Mouse (Mus musculus): ENCODE results near the gene Trip11. TPM values are rescaled to one million over a fixed set of nuclear protein-coding genes. Genes with fewer than 3 reads are reported as not detected.

Gene Trip11
- total and polyA plus RNA-seq, 3 experiments, result 4.7 to 40.0 (median 36.6) TPM

GRCm38 (mm10) chr12:101876374-101876773 is 36.7 kb downstream of the Trip11 start:
- intact Hi-C loops (cut with DNase I), result loop anchor here (10.0 kb wide), 1 partner anchor 62 kb away; the partner anchor contains the start of gene Fbln5
- H3K36me3 ChIP-seq (ENCODE audit: control insufficient read depth, insufficient read depth, low read length), result no peaks in the 10 kb centered on the region; the same call in none of the 2 replicates
- H3K79me2 ChIP-seq (replicated peaks; ENCODE audit: control insufficient read depth, insufficient read depth, low read length), result 0 out of 2 replicates have a peak, but pooled peaks cover 1% of the 10 kb centered on the region
- WGBS, result 87% methylated on average over 2 of the region's 2 CpGs
- no peak overlapping the region for H3K4me3 ChIP-seq
- H3K27ac ChIP-seq, result no peak overlapping the region
- no peak for TF ChIP-seq POLR2A (IDR thresholded peaks at IDR 0.05; ENCODE audit: insufficient read depth, low read depth, low read length)
- TF ChIP-seq CTCF (IDR thresholded peaks at IDR 0.05), result no peak
- TF ChIP-seq EP300 (IDR thresholded peaks at IDR 0.05; ENCODE audit: insufficient read depth, low read depth, low read length), result no peak
- no peak for DNase-seq
- H3K4me1 ChIP-seq (ENCODE audit: control insufficient read depth, insufficient read depth, low read length), result no peaks in the 10 kb centered on the region
- no peak overlapping the region for H3K9ac ChIP-seq (ENCODE audit: low read depth, low read length)
- no peaks in the 10 kb centered on the region for H3K27me3 ChIP-seq (ENCODE audit: control insufficient read depth, insufficient read depth, low read length)

GRCm38 (mm10) chr12:101875107-101875506 is 38.0 kb downstream of the Trip11 start:
- H3K36me3 ChIP-seq (ENCODE audit: control insufficient read depth, insufficient read depth, low read length), result no peaks in the 10 kb centered on the region; the same call in 1 of the 2 replicates
- no peaks in the 10 kb centered on the region for H3K4me1 ChIP-seq (ENCODE audit: control insufficient read depth, insufficient read depth, low read length)
- DNase-seq, result no peak
- no peak overlapping the region for H3K9ac ChIP-seq (ENCODE audit: low read depth, low read length)
- H3K27ac ChIP-seq, result no peak overlapping the region
- 38% methylated on average over 1 of the region's 1 CpGs for WGBS
- TF ChIP-seq POLR2A (IDR thresholded peaks at IDR 0.05; ENCODE audit: insufficient read depth, low read depth, low read length), result no peak
- peak; percentile 80 for TF ChIP-seq CTCF (IDR thresholded peaks at IDR 0.05)
- H3K27me3 ChIP-seq (ENCODE audit: control insufficient read depth, insufficient read depth, low read length), result no peaks in the 10 kb centered on the region
- intact Hi-C loops (cut with DNase I), result loop anchor here (2.0 to 10.0 kb wide), 2 partner anchors 60 to 752 kb away; partner anchors contain the start of gene Fbln5
- 0 out of 2 replicates have a peak, but pooled peaks cover 1% of the 10 kb centered on the region for H3K79me2 ChIP-seq (replicated peaks; ENCODE audit: control insufficient read depth, insufficient read depth, low read length)
- H3K4me3 ChIP-seq, result no peak overlapping the region

GRCm38 (mm10) chr12:101862286-101862964 is 50.6 kb downstream of the Trip11 start:
- H3K27ac ChIP-seq, result no peak overlapping the region
- H3K36me3 ChIP-seq (ENCODE audit: control insufficient read depth, insufficient read depth, low read length), result peaks cover 1% of the 10 kb centered on the region; the same call in 1 of the 2 replicates
- no peaks in the 10 kb centered on the region for H3K4me1 ChIP-seq (ENCODE audit: control insufficient read depth, insufficient read depth, low read length)
- no peaks in the 10 kb centered on the region for H3K27me3 ChIP-seq (ENCODE audit: control insufficient read depth, insufficient read depth, low read length)
- no peaks in the 10 kb centered on the region; the same call in 1 of the 2 replicates for H3K79me2 ChIP-seq (replicated peaks; ENCODE audit: control insufficient read depth, insufficient read depth, low read length)
- DNase-seq, result no peak
- TF ChIP-seq EP300 (IDR thresholded peaks at IDR 0.05; ENCODE audit: insufficient read depth, low read depth, low read length) (no peak), POLR2A (IDR thresholded peaks at IDR 0.05; ENCODE audit: insufficient read depth, low read depth, low read length) (no peak), CTCF (IDR thresholded peaks at IDR 0.05) (no peak)
- H3K4me3 ChIP-seq, result no peak overlapping the region
- intact Hi-C loops (cut with DNase I), result no loop called here
- WGBS, result 90% methylated on average over 10 of the region's 10 CpGs
- no peak overlapping the region for H3K9ac ChIP-seq (ENCODE audit: low read depth, low read length)

- intact Hi-C loops (cut with DNase I), result no loop called here
- 81% methylated on average over 1 of the region's 1 CpGs for WGBS
- Histone ChIP-seq H3K36me3 (ENCODE audit: control insufficient read depth, insufficient read depth, low read length) (peaks cover 1% of the 10 kb centered on the region; the same call in 1 of the 2 replicates), H3K9ac (ENCODE audit: low read depth, low read length) (no peak overlapping the region), H3K27ac (no peak overlapping the region), H3K79me2 (replicated peaks; ENCODE audit: control insufficient read depth, insufficient read depth, low read length) (no peaks in the 10 kb centered on the region; the same call in 1 of the 2 replicates), H3K4me3 (no peak overlapping the region), H3K27me3 (ENCODE audit: control insufficient read depth, insufficient read depth, low read length) (no peaks in the 10 kb centered on the region), H3K4me1 (ENCODE audit: control insufficient read depth, insufficient read depth, low read length) (no peaks in the 10 kb centered on the region)
- no peak for DNase-seq
- no peak for TF ChIP-seq EP300 (IDR thresholded peaks at IDR 0.05; ENCODE audit: insufficient read depth, low read depth, low read length)
- no peak for TF ChIP-seq CTCF (IDR thresholded peaks at IDR 0.05)
- TF ChIP-seq POLR2A (IDR thresholded peaks at IDR 0.05; ENCODE audit: insufficient read depth, low read depth, low read length), result no peak
These were observed 52.8 kb downstream of the Trip11 start for GRCm38 (mm10) chr12:101860256-101860655.

- H3K4me3 ChIP-seq, result no peak overlapping the region
- H3K27ac ChIP-seq, result no peak overlapping the region
- 85% methylated on average over 5 of the region's 5 CpGs for WGBS
- intact Hi-C loops (cut with DNase I), result no loop called here
- H3K4me1 ChIP-seq (ENCODE audit: control insufficient read depth, insufficient read depth, low read length), result no peaks in the 10 kb centered on the region
- H3K27me3 ChIP-seq (ENCODE audit: control insufficient read depth, insufficient read depth, low read length), result no peaks in the 10 kb centered on the region
- H3K79me2 ChIP-seq (replicated peaks; ENCODE audit: control insufficient read depth, insufficient read depth, low read length), result no peaks in the 10 kb centered on the region; the same call in 1 of the 2 replicates
- no peak for DNase-seq
- no peak overlapping the region for H3K9ac ChIP-seq (ENCODE audit: low read depth, low read length)
- peaks cover 1% of the 10 kb centered on the region; the same call in 1 of the 2 replicates for H3K36me3 ChIP-seq (ENCODE audit: control insufficient read depth, insufficient read depth, low read length)
- no peak for TF ChIP-seq CTCF (IDR thresholded peaks at IDR 0.05)
- no peak for TF ChIP-seq EP300 (IDR thresholded peaks at IDR 0.05; ENCODE audit: insufficient read depth, low read depth, low read length)
- TF ChIP-seq POLR2A (IDR thresholded peaks at IDR 0.05; ENCODE audit: insufficient read depth, low read depth, low read length), result no peak
These were observed 55.1 kb downstream of the Trip11 start for GRCm38 (mm10) chr12:101858011-101858410.

- DNase-seq, result no peak
- TF ChIP-seq CTCF (IDR thresholded peaks at IDR 0.05), result no peak
- TF ChIP-seq EP300 (IDR thresholded peaks at IDR 0.05; ENCODE audit: insufficient read depth, low read depth, low read length), result no peak
- TF ChIP-seq POLR2A (IDR thresholded peaks at IDR 0.05; ENCODE audit: insufficient read depth, low read depth, low read length), result no peak
- intact Hi-C loops (cut with DNase I), result no loop called here
- Histone ChIP-seq H3K4me1 (ENCODE audit: control insufficient read depth, insufficient read depth, low read length) (peaks cover 1% of the 10 kb centered on the region), H3K79me2 (replicated peaks; ENCODE audit: control insufficient read depth, insufficient read depth, low read length) (no peaks in the 10 kb centered on the region; the same call in 1 of the 2 replicates), H3K27ac (no peak overlapping the region), H3K9ac (ENCODE audit: low read depth, low read length) (no peak overlapping the region), H3K27me3 (ENCODE audit: control insufficient read depth, insufficient read depth, low read length) (no peaks in the 10 kb centered on the region), H3K36me3 (ENCODE audit: control insufficient read depth, insufficient read depth, low read length) (peaks cover 13% of the 10 kb centered on the region), H3K4me3 (no peak overlapping the region)
- 92% methylated on average over 11 of the region's 11 CpGs for WGBS
These were observed 58.7 kb downstream of the Trip11 start for GRCm38 (mm10) chr12:101854336-101854735.

Data from heart, adult 2 months (tissue).